Mouse (Mus musculus): Measurements from ENCODE around the gene Zfp764.

GRCm38 (mm10) chr7:127358472-127358871 is 48.1 kb downstream of the Zfp764 start:
- TF ChIP-seq CTCF (IDR thresholded peaks at IDR 0.05; ENCODE audit: low read depth, low read length) (no peak), POLR2A (IDR thresholded peaks at IDR 0.05; ENCODE audit: borderline replicate concordance, low read depth, low read length) (no peak)

All from bone marrow macrophage, adult 2 months (primary cell).